Mouse (Mus musculus) hematopoietic multipotent progenitor cell, adult 10-12 weeks (in vitro differentiated cells): ENCODE data around the gene Mansc1. TPM values are rescaled to one million over a fixed set of nuclear protein-coding genes. Genes with fewer than 3 reads are reported as not detected.

Experiments
- polyA plus RNA-seq: library from polyadenylated mRNA; stranded (reverse); fragments of >175 nt; gene quantifications from 2 replicates; pipeline ENCODE4 v1.2.3, GENCODE M21; 2012; ENCODE audit warnings: low replicate concordance

The Mansc1 gene
- polyA plus RNA-seq, result 0.71 and 0.73 TPM in 2 replicates

DNA sequence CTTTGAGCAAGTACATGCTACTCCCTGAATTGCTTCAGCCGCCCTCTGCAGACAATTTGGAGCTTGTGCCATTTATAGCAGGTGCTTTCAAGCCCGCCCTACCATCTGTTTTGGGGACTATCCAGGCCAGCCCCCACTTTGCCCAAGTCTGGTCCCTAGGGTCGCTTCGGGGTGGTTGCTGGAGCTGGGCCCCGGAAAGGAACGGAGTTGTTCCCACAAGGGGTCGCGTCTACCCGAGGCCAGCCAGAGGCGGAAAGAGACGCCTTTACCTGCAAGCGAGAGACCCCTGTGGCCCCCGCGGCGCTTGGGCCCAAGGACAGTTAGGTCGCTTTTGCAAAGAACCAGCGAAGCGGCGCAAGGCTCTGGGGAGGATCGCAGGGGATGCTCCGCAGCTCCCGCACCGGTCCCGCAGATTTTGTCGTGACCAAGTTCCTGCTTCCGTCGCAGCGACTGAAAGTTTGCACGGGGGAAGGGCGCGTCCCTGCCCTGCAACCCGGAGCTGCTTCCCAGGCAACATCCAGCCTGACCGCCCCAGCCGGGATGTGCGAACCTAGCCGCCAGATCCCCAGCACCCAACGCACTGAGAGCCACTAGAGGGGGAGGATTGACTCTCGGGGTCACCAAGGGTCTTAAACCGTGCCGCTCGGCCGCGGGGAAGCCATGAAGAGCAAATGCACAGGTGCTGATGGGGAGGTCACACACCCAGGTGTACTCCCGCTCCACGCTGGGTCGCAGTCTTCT lies at the start of gene Mansc1:
TSS of gene Mansc1 (minus strand) at position 542 of the 741 bp plus-strand sequence.

GRCm38 (mm10) chr6:134639210-134639609 lies 6.9 kb upstream of the Mansc1 start, which contains the start of gene Borcs5:
Gene Borcs5 (plus strand): TSS chr6:134639510.

GRCm38 (mm10) chr6:134566818-134567485 lies 65.3 kb downstream of the Mansc1 start, which contains the start of gene Lrp6:
Gene Lrp6 (minus strand): TSS chr6:134566965.

Other genes starting within 250 kb of the Mansc1 start
- 0.08 and 0.13 TPM in 2 replicates for gene Bcl2l14, start 236.2 kb downstream of the Mansc1 start, polyA plus RNA-seq
- 15.8 and 22.8 TPM in 2 replicates for gene Lrp6, start 65.5 kb downstream of the Mansc1 start, polyA plus RNA-seq
- 11.7 and 20.6 TPM in 2 replicates for gene Borcs5, start 7.0 kb upstream of the Mansc1 start, polyA plus RNA-seq
- gene Dusp16, start 160.1 kb upstream of the Mansc1 start, polyA plus RNA-seq, result 3.4 and 5.8 TPM in 2 replicates
- 17.8 and 30.7 TPM in 2 replicates for gene Crebl2, start 197.7 kb upstream of the Mansc1 start, polyA plus RNA-seq